ENCODE assay signal across 8 mouse cellular contexts in genomic region chr2:68366091-68366896, GRCm38 (mm10).
A peak's percentile ranks its signal among the peaks of the same experiment; 100 is the strongest.
DNase-seq lines count a peak whose midpoint lies in the region; TF ChIP-seq lines count a peak whose summit lies in the region.

No protein-coding gene starts in this region.

- peak; percentile 33 for DNase-seq in CD4-positive helper T cell, adult 2 months (ENCODE audit: low read depth, low spot score)
- DNase-seq in hindbrain, embryonic 10.5 days (ENCODE audit: low spot score) = peak; percentile 75
- peak; percentile 71 for DNase-seq in midbrain, embryonic 10.5 days (ENCODE audit: low spot score)
- DNase-seq in left cerebral cortex, adult 11 months (ENCODE audit: low spot score) = no peak
- DNase-seq in frontal cortex, postnatal 14 days (ENCODE audit: low spot score in 2 of 2) = no peak
- DNase-seq in adrenal gland, postnatal 36 days = no peak
- no peak for DNase-seq in frontal cortex, adult 2 months (ENCODE audit: extremely low spot score in 1 of 2, low spot score in 1 of 2)

- H3K4me3 ChIP-seq in ES-Bruce4 (ENCODE audit: low read depth, low read length) = no peak overlapping the region
- peak overlapping the region; percentile 51 for H3K4me3 ChIP-seq in hindbrain, embryonic 10.5 days
- peak overlapping the region; percentile 52 for H3K4me3 ChIP-seq in midbrain, embryonic 10.5 days

- H3K27ac ChIP-seq in ES-Bruce4 (ENCODE audit: insufficient read depth, low read length) = no peak overlapping the region
- H3K27ac ChIP-seq in hindbrain, embryonic 10.5 days = peak overlapping the region; percentile 93
- peak overlapping the region; percentile 91 for H3K27ac ChIP-seq in midbrain, embryonic 10.5 days (replicated peaks)

- H3K36me3 ChIP-seq in ES-Bruce4 (ENCODE audit: control insufficient read depth, insufficient read depth, low read length, poor library complexity, severe bottlenecking) = no peaks in the 10 kb centered on the region
- no peaks in the 10 kb centered on the region for H3K36me3 ChIP-seq in hindbrain, embryonic 10.5 days
- H3K36me3 ChIP-seq in midbrain, embryonic 10.5 days = no peaks in the 10 kb centered on the region; the same call in 1 of the 2 replicates

- H3K9ac ChIP-seq in ES-Bruce4 (ENCODE audit: low read depth, poor library complexity, severe bottlenecking) = no peak overlapping the region

- WGBS in hindbrain, embryonic 10.5 days = 5% methylated on average over 18 of the region's 18 CpGs
- WGBS in midbrain, embryonic 10.5 days = 5% methylated on average over 18 of the region's 18 CpGs

- no peaks in the 10 kb centered on the region for H3K9me3 ChIP-seq in ES-Bruce4 (replicated peaks; ENCODE audit: control insufficient read depth, insufficient read depth, low read length, poor library complexity, severe bottlenecking)
- H3K9me3 ChIP-seq in hindbrain, embryonic 10.5 days = no peaks in the 10 kb centered on the region
- no peaks in the 10 kb centered on the region for H3K9me3 ChIP-seq in midbrain, embryonic 10.5 days (replicated peaks)

- no peaks in the 10 kb centered on the region for H3K27me3 ChIP-seq in ES-Bruce4 (ENCODE audit: control insufficient read depth, insufficient read depth, low read length, poor library complexity, severe bottlenecking)
- no peaks in the 10 kb centered on the region for H3K27me3 ChIP-seq in hindbrain, embryonic 10.5 days (ENCODE audit: insufficient read depth, poor library complexity, severe bottlenecking)
- no peaks in the 10 kb centered on the region for H3K27me3 ChIP-seq in midbrain, embryonic 10.5 days (ENCODE audit: low read depth, poor library complexity, severe bottlenecking)

- peak; percentile 68; the same call in 1 of the 2 replicates for TF ChIP-seq EP300 in ES-Bruce4 (IDR thresholded peaks at IDR 0.05; ENCODE audit: insufficient read depth, low read depth, low read length)

- no peak for TF ChIP-seq CTCF in ES-Bruce4 (IDR thresholded peaks at IDR 0.05; ENCODE audit: low read depth, low read length)

- no peak for TF ChIP-seq POLR2A in ES-Bruce4 (IDR thresholded peaks at IDR 0.05; ENCODE audit: insufficient read depth, low read length)

- H3K4me1 ChIP-seq in ES-Bruce4 (ENCODE audit: control insufficient read depth, insufficient read depth, low read length) = peaks cover 2% of the 10 kb centered on the region
- peaks cover 88% of the 10 kb centered on the region for H3K4me1 ChIP-seq in hindbrain, embryonic 10.5 days (replicated peaks)
- peaks cover 89% of the 10 kb centered on the region for H3K4me1 ChIP-seq in midbrain, embryonic 10.5 days

Comparison
In these comparisons a context has a peak if more than half of its experiments do, and no peak if none do; other contexts are left out.
1. DNase-seq: peak in CD4-positive helper T cell, adult 2 months (single experiment), hindbrain, embryonic 10.5 days (single experiment) and midbrain, embryonic 10.5 days (single experiment); none in left cerebral cortex, adult 11 months (single experiment), frontal cortex, postnatal 14 days (0 of 2), adrenal gland, postnatal 36 days (0 of 2) and frontal cortex, adult 2 months (0 of 2).